Mouse (Mus musculus) bone marrow macrophage, adult 2 months (primary cell): ENCODE data around the gene Mef2d. TPM values are rescaled to one million over a fixed set of nuclear protein-coding genes. Genes with fewer than 3 reads are reported as not detected.

Source experiments
- H3K27ac ChIP-seq: 2 replicates; pipeline ENCODE4 v1.5.1; 2012; ENCODE audit warnings: low read depth, low read length; ENCODE audit not compliant: insufficient read depth
- H3K4me1 ChIP-seq: 2 replicates; pipeline ENCODE4 v1.6.1; 2012; ENCODE audit warnings: low read length; ENCODE audit not compliant: control insufficient read depth, insufficient read depth
- H3K4me3 ChIP-seq: 2 replicates; pipeline ENCODE4 v1.5.1; 2012; ENCODE audit warnings: mild to moderate bottlenecking, low read length, moderate library complexity; ENCODE audit not compliant: insufficient read depth
- CTCF ChIP-seq: IDR thresholded peaks from 2 replicates; pipeline ENCODE4 v1.5.1; 2012; ENCODE audit warnings: low read depth, mild to moderate bottlenecking, low read length, moderate library complexity
- POLR2A ChIP-seq: IDR thresholded peaks from 2 replicates; pipeline ENCODE4 v1.6.1; 2012; ENCODE audit warnings: mild to moderate bottlenecking, low read depth, low read length, borderline replicate concordance
- polyA plus RNA-seq: library from polyadenylated mRNA; stranded (reverse); fragments of >200 nt; gene quantifications from 2 replicates; pipeline ENCODE4 v1.2.4, GENCODE M21; 2012; ENCODE audit not compliant: missing spikeins, insufficient read depth, insufficient read length

Gene Mef2d
- 84.5 and 98.1 TPM in 2 replicates for polyA plus RNA-seq

DNA sequence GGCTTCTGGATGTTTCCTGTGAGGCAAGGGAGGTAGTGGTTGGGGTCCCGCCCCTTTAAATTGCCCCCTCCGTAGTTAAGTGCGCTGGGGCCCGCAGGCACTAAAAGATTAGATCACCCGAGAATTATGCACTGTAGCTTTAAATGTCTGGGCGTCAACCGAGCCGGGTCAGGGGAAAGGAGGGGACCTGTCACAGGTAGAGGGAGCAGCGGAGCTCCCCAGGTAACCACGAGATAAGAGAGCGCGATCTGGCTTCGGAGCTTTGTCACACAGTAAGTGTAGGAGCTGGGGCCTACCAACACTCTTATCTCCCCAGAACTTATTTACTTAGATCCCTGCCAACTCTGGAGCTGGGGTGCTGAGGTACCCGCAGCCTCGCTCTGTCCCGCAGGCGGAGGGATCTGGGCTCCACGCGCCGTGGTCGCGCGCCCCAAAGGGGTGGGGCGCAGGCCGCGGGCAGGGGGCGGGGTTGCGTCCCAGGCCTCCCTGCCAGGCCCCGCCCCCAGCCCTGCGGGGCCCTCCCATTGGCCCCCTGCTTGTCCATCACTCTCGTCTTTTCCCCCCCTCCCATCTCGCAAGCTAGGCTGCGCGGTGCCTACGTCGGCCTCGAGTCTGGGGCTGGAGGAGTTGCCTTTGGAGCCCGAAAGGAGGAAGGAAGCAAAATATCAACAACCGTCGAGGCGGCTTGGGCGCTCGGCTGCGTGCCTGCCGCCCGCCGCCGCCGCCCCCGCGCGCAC, at the start of gene Mef2d:
Gene Mef2d (plus strand): TSS at position 586 of the 737 bp plus-strand sequence.
- Histone ChIP-seq H3K27ac (peak within 1 kb of the TSS; percentile 99), H3K4me1 (peaks cover 48% of the 10 kb centered on the region), H3K4me3 (peak within 1 kb of the TSS; percentile 80)
- TF ChIP-seq CTCF (no peak), POLR2A (no peak)

GRCm38 (mm10) chr3:88094126-88094525, 48.0 kb upstream of the Mef2d start:
- peaks cover 15% of the 10 kb centered on the region for H3K4me1 ChIP-seq
- no peak for TF ChIP-seq CTCF
- TF ChIP-seq POLR2A: no peak
- no peak overlapping the region for H3K27ac ChIP-seq
- H3K4me3 ChIP-seq: no peak overlapping the region

GRCm38 (mm10) chr3:88097666-88098065, 44.5 kb upstream of the Mef2d start:
- Histone ChIP-seq H3K4me3 (no peak overlapping the region), H3K27ac (peak overlapping the region; percentile 43), H3K4me1 (peaks cover 42% of the 10 kb centered on the region)
- no peak for TF ChIP-seq CTCF
- TF ChIP-seq POLR2A: no peak

GRCm38 (mm10) chr3:88100251-88100650, 41.9 kb upstream of the Mef2d start:
- H3K4me1 ChIP-seq: peaks cover 51% of the 10 kb centered on the region
- H3K4me3 ChIP-seq: no peak overlapping the region
- H3K27ac ChIP-seq: peak overlapping the region; percentile 29; the same call in 1 of the 2 replicates
- TF ChIP-seq POLR2A (no peak), CTCF (no peak)

DNA sequence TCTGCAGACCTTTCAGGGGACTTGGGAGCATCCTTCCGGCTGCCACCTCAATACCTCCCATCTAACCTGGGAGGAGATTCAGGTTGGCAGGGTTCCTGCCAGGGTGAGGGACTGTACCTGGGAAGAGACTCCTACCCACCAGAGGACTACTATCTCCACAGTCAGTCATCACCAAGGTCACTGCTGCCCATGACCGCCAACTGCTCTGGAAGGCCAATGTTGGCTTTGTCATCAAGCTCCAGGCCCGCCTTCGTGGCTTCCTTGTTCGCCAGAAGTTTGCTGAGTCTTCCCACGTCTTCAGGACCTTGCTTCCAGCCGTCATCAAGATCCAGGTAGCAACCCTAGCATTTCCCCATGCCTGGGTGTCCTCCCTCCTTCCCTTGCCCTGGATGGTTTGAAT, 40.4 kb upstream of the Mef2d start:
- peak overlapping the region; percentile 92 for H3K27ac ChIP-seq
- no peak for TF ChIP-seq POLR2A
- TF ChIP-seq CTCF: no peak
- peaks cover 51% of the 10 kb centered on the region for H3K4me1 ChIP-seq

DNA sequence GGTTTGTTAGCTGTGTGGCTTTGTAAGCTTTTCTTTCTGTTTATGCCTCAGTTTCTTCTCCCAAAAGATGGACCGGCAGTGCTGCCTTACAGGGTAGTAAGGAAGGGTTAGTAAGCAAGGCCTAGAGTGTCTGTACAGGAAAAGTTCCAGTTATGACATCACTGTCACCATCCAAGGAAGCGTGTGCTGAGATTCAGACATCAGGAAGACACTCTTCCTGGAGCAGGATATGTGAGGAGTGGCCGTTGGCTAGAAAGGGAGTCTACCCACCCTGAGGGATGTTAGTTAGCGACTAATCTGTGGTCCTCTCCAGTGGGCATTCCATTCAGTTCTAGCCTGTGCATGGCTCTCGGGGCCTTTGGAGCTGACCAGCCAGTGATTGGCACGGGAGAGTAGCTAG, 40.0 kb upstream of the Mef2d start:
- Histone ChIP-seq H3K4me3 (no peak overlapping the region), H3K27ac (peak overlapping the region; percentile 92), H3K4me1 (peaks cover 46% of the 10 kb centered on the region)
- no peak for TF ChIP-seq POLR2A
- TF ChIP-seq CTCF: no peak

More for the DNA sequence above, 40.4 kb upstream of the Mef2d start:
- no peak overlapping the region for H3K4me3 ChIP-seq

DNA sequence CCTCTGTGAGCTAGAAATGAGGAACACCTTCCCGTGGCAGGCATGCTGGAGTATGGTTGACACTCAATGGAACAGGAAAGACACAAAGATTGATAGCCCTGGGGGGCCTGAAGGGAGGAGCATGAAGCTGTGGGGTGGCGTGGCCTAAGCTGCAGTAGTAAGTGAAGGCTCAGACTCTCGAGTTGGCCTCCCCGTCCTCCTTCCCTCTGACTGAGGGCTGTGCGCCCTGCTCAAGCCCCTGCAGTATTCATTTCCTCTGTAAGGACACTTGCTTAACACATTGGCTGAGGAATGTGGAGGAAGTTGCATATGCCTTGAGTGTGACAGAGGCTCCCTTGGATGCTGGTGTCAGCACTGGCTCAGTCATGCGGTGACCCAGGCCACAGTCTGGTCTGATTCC, 39.6 kb upstream of the Mef2d start:
- Histone ChIP-seq H3K4me1 (peaks cover 42% of the 10 kb centered on the region), H3K27ac (peak overlapping the region; percentile 92), H3K4me3 (no peak overlapping the region)
- TF ChIP-seq POLR2A: no peak
- TF ChIP-seq CTCF: no peak

GRCm38 (mm10) chr3:88106126-88106525, 36.0 kb upstream of the Mef2d start:
- no peak for TF ChIP-seq POLR2A
- peaks cover 24% of the 10 kb centered on the region for H3K4me1 ChIP-seq
- H3K27ac ChIP-seq: no peak overlapping the region
- H3K4me3 ChIP-seq: no peak overlapping the region

DNA sequence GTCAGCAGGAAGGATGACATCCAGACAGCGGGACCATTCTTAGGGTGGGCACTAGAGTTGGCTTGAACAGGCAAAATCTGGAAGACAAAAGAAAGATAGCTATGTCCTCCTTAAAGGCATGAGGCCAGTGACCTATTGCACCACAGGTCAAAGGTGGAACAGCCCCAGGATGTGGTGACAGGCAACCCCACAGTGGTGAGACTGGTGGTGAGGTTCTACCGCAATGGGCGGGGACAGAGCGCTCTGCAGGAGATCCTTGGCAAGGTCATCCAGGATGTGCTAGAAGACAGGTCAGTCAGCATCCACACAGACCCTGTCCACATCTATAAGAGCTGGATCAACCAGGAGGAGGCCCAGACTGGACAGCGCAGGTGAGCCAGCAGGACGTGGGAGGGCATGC, 33.0 kb upstream of the Mef2d start:
- no peak for TF ChIP-seq CTCF

DNA sequence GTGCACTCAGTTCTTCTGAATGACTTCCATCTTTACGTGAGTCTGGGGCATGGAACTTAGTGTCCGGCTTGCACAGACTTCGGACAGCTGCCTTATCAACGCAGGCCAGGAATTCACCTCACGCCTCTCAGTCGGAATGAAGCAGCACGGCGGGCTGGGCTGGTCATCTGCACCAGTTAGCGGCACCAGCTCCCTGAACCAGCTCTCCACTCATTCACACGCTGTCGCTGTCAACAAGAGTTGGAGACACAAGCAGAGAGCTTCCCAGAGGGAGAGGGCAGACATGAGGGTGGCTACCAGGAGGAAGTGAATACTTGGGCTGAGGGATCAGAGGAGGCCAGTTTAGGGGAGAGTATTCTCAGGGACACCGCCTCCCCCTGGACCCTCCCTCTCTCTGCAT, 27.8 kb upstream of the Mef2d start:
- H3K27ac ChIP-seq: no peak overlapping the region
- H3K4me3 ChIP-seq: no peak overlapping the region
- no peaks in the 10 kb centered on the region for H3K4me1 ChIP-seq
- TF ChIP-seq CTCF: no peak
- no peak for TF ChIP-seq POLR2A

More for the DNA sequence above, 33.0 kb upstream of the Mef2d start:
- Histone ChIP-seq H3K4me3 (no peak overlapping the region), H3K4me1 (no peaks in the 10 kb centered on the region), H3K27ac (no peak overlapping the region)

DNA sequence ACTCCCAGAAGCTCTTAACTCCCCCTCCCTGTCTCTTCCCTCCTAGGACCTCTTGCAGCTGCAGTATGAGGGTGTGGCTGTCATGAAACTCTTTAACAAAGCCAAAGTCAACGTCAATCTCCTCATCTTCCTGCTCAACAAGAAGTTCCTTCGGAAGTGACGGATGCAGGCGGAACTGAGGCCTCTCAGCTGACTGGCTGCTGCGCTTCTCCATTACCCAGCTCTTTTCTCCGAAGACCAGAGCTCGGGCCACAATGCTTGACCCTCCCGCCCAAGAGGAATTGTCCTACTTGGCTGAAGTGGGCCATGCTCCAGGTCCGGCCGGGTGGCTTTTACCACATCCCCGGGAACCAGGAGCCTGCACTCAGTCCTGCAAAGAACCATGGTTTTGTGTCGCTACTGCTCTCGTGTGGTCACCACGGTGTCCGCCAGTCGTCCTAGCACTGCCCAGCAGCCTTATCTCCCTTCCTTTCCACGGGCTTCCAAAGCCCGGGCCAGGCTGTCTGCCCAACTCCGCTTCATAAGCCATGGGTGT, 22.0 kb upstream of the Mef2d start:
- peaks cover 2% of the 10 kb centered on the region for H3K4me1 ChIP-seq
- TF ChIP-seq POLR2A (no peak), CTCF (no peak)
- H3K4me3 ChIP-seq: no peak overlapping the region
- no peak overlapping the region for H3K27ac ChIP-seq
